Mouse (Mus musculus): Measurements from ENCODE around the gene Fgd4. TPM values are rescaled to one million over a fixed set of nuclear protein-coding genes. Genes with fewer than 3 reads are reported as not detected.
"Not testable (repeated sequence)": the region's sequence is repeated elsewhere in the genome, so short reads cannot be mapped to it uniquely, and the experiment has no call there.

Gene Fgd4
- total RNA-seq, 2 experiments from 2014 or later, result 48.1 to 50.0 TPM

DNA sequence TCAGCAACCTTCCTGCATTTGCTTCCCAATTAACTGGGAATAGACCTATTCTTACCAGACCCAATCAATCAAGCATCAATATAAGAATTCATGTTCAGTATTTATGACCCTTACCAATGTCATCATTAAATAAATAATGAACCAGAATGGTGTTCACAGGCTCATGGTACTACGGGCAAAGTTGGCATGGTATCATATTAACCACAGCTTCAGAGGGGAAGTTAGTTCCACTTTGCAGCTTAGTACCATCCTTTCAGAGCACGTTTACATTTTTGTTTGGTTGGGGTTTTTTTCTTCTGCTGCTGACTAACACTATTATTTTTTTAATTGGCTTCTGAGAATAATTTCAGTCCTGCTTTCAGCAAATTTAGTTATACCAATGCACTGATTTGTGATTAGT, 51.2 kb downstream of the Fgd4 start:
- intact Hi-C loops (cut with DNase I), result no loop called here
- no peak for DNase-seq (ENCODE audit: low spot score)

DNA sequence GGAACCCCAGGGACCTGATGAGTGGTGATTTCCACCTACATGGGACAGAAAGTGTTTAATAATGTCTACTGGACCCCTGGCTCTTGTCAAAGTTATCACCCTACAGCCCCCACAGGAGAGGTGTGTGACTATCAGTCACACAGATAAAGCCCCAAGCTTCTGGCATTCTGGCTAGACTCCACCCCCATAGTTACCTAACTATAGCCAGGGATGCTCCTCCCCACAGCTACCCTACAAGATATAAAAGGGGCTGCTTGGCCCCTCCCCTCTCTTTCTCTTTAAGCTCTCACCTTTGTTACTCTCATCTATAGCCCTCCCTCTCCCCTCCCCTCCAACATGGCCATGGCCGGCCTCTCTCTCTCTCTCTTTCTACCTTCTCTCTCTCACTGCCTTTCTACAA, 53.7 kb downstream of the Fgd4 start:
- DNase-seq (ENCODE audit: low spot score), result no peak
- intact Hi-C loops (cut with DNase I), result no loop called here

DNA sequence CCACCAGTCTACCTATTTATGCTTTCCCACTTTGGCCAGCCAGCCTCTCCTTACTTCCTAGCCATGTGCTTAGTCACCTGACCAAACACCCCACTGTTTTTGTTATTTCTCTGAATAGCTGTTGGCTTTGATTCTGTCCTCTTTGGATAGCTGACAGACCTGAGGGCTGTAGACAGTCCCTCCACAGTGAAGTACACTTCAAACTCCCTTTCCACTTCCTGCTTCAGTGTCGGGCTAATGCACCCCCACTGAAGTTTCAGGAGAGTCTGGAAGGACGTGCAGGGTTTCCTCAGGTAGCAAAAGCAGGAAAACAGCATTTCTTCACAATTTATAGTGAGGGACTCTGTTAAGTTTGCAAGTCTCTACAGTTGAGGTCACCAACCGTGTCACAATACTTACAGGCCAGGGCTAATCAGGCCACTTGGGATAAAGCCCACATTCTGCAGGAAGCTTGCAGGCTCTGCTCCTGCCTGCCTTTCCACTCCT, 57.4 kb downstream of the Fgd4 start:
- intact Hi-C loops (cut with DNase I), result no loop called here
- no peak for DNase-seq (ENCODE audit: low spot score)

DNA sequence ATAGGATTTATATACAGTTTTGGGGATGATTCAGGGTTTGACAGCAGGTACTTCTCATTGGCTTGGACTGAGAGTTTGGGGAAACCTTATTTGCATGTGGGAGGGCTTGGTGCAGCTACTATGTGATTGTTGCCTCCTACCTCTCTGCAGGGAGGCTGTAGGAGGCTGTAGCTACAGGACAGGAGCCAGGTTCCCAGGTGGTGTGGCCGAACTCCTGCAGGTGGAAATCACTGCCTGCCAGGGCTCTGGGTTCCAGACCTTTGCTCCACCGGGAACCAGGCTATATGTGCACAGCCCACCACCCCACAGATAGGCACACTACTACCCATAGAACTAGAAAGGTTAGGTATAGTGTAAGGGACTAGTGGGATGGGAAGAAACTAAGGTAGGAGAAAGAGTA, 61.0 kb downstream of the Fgd4 start:
- intact Hi-C loops (cut with DNase I); DNase-seq (ENCODE audit: low spot score): not testable (repeated sequence)

DNA sequence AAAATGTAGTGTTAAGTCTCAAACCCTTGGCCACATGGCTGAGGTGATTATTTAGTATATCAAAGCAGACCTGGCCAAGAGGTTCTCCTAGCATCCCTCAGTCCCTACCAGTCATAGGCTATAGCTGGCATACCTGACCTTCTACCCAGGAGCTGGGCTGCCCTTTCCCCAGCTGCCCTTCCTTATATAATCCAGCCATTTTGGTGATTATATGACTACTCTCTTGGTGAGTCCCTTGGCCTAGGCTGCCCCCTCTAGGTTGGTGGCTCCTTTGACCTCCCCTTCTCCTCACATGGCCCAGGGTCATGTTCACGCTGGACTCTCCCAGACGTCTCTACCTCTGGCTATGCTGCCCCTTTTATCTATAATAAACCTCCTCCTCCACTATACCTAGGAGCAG, 65.1 kb downstream of the Fgd4 start:
- DNase-seq (ENCODE audit: low spot score), result no peak
- intact Hi-C loops (cut with DNase I), result no loop called here

DNA sequence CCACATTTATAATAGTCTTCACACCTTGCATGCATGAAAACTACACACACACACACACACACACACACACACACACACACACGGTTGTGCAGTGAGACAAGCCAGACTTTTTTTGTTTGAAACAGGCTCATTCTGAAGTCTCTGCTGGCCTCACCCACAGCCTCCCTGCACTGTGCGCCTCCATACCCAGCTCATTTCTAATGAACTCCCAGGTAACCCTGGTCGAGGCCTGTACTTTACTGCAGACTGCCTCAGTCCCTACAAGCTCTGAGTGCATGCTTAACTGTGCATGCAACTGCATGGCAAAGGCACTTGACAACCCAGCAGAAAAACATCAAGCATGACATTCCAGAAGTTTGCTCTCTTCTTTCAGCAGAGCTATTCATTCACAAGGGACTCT, 72.3 kb downstream of the Fgd4 start:
- DNase-seq (ENCODE audit: low spot score), result no peak
- intact Hi-C loops (cut with DNase I), result no loop called here

DNA sequence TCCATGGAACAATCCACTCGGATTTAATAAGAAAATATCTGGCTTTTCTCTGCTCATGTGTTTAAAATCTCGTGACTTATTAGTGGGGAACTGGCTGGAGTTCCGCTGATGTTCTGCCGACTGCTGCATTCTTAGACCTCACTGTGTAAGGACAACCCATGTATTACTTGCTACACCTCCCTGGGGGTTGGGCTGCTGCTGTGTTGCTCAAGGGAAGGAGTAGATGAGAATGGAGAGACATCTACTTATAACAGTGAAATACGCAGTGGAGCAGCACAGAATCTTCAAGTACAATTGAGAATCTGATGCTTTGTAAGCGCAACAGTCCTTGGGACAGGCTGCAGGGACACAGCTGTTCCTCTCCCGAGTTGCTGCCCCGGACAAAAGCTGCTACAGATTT, 73.1 kb downstream of the Fgd4 start:
- DNase-seq (ENCODE audit: low spot score), result peak; percentile 37
- intact Hi-C loops (cut with DNase I), result no loop called here

DNA sequence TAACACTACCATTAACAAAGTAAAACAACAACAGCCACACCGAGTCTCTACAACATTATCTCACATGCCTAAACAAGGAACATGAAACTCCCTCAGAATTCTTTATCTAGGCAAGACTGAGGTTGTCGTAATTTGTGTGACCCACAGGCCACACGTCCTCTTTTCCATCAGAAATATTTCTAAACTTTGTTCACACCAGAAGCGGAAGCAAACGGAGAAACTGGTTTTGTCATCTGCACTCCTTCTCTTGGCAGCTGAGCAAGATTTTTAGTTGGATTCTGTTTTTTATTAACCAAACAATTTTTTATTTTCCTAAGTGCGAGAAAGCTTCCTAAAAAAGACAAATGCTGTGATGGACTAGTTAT, 73.6 kb downstream of the Fgd4 start:
- intact Hi-C loops (cut with DNase I), result no loop called here
- DNase-seq (ENCODE audit: low spot score), result no peak

DNA sequence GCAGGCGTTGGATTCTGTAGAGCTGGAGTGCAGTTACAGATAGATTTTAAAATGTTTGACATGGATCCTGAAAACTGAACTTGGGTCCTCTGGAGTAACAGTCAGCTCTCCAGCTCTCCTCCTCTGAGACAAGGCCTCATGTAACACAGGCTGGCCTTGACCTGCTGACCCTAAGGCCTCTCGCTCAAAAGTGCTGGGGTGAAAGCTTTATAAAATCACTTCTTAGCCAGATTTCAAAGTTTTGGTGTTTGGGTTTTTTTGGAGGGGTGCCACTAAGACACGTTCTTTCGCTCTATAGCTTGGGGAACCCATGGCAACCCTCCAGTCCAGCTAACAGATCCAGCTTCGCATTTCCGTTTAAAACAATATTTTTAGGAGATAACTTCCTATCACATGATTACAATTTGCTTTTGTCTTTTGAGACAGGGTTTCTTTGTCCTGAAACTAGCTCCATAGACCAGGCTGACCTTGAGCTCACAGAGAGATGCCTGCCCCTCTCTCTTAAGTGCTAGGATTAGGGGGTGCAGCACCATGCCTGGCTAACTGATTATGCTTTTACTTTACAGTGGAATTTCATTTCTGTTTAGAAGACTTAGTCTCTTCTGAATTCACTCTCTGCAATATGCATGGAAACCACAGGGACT, 74.1 kb downstream of the Fgd4 start:
- DNase-seq (ENCODE audit: low spot score), result no peak
- intact Hi-C loops (cut with DNase I), result no loop called here

DNA sequence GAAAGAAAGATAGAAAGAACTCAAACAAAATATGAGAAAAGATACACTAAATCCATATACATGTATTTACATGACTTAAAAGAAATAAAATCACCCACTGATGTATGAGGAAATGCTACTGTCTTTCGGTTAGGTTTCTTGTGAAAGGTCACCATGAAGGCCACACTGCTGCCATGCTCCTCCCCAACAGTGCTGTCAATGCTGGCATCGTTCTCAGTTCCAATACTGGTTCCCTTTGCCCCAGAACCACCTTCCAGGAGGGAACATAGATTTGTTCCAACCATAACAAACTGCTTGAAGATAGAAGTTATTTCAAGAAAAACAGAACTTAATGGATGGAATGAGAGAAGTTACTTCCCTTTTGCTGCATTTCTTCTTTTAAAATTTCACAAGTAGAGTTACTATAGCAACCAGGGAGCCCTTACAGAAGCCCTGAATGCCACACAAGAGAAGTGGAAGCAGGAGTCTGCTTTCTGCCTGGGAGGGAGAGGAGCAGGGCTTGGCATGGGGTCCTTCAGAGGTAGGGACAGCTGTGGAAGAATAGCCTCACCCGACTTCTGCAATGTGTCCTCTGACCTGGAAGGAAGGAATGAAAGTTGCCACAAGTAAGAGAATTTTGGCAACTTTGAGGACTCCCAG, 75.0 kb downstream of the Fgd4 start:
- no peak for DNase-seq (ENCODE audit: low spot score)
- intact Hi-C loops (cut with DNase I), result no loop called here

DNA sequence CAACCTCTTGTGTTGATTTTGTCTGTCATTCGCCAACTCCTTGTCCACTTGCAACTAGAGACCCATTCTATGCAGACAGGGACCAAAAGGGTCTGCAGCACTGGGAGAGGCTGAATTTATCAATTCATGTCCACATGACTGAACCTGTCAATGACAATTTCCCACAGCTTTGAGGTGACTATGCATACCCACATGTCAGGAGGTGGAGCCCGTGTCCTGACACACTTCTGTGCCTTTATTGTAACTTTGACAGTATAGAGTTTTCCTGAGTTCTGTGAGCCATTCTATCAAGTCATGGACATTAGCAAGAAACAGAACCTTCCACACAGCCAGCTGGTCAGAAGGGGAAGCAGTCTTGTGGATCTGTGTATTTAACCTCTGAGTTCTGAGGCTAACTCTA, 76.7 kb downstream of the Fgd4 start:
- intact Hi-C loops (cut with DNase I), result no loop called here
- DNase-seq (ENCODE audit: low spot score), result no peak

DNA sequence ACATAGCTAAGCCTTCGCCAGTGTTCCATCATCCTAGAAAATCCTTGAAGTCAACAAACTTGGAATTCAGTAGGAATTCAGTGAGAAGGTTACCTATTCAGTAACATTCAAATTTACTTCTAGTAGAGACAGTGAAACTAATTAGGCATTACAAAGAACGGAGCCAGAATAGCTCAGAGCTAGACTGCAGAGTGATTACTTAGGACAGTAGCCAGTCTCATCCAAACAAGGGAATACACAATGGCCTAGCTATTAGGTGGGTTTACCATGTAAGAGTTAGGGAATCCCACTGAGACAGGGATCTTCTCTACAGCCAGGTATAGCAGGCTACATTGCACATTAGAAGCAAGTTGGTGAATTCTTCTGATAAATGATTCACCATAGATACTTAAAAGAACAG, 77.5 kb downstream of the Fgd4 start:
- intact Hi-C loops (cut with DNase I); DNase-seq (ENCODE audit: low spot score): not testable (repeated sequence)

DNA sequence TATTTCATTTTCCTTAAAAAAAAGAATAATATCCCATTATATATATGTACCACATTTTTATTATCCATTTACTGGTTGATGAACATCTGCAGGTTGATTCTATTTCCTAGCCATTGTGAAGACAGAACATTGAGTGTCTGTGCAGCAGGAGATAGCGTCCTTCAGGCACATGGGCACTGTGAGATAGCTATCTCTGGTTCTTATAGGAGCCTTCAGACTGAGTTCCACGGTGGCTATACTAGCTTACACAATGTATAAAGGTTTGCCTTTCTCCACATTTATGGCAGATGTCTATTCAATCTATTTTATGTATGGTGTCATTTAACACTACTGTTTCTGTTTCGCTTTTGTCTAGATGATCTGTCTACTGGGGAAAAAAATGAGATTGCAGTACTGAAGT, 98.9 kb downstream of the Fgd4 start:
- DNase-seq (ENCODE audit: low spot score), result no peak
- intact Hi-C loops (cut with DNase I), result loop anchor here (10.0 kb wide), 1 partner anchor 937 kb away; no protein-coding TSS in a partner anchor

DNA sequence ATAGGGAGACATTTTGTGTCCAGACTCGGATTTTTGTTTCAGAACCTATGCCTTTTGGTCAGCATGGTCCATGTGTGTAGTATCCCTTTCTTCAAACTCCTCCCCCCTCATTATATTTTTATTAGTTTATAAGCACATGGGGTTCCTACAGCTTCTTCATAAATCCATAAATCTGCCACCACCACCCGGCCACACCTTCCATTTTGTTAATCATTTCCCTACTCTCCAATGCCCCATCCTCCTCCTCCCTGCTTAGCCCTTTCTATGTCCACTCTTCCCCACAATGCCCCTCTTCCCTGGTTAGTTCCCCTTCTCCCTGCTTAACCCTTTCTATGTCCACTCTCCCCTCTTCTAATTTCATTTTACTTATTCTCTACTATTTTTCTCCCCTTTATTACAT, 99.4 kb downstream of the Fgd4 start:
- intact Hi-C loops (cut with DNase I), result loop anchor here (10.0 kb wide), 1 partner anchor 936 kb away; no protein-coding TSS in a partner anchor
- DNase-seq (ENCODE audit: low spot score), result no peak

DNA sequence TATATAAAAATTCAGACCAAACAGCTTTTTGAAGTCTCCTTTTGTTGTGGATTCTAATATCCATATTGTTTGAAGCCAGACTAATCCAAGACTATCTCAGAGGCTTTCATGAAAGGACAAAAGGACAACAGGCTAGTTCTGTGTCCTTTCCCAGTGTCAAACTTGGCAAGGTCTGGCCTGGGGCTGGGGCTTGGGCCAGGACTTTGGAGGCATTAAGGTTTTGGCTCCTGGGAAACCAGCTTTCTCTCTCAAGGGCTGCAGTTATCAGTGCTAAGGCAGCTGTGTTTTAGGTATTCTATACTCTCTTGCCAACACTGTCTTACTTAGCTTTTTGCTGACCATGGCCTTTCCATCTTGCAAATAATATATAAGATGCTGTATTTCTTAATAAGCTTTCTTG, 101.6 kb downstream of the Fgd4 start:
- intact Hi-C loops (cut with DNase I), result no loop called here

DNA sequence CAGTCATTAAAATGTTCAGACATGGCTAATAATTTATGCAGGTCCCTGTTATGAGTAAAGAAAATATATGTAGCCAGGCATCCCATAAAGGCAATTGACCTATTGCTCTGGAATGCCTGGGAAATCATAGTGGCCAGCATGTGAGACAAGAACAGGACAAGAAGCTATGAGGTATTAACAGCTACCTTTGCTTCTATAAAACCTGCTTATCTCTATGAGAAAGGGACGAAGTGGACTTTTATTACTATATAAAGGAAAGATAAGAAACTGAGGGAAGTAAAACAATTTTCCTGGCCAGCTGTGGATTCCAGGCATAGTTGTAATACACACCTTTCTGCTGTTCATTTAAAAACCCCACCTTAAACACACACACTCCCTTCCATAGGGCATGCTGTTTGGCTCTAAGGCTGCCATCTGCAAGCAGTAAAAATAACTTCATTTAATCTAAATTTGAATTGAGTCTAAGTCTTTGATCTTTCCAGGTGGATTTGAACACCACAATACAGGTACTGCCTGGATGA, 114.8 kb downstream of the Fgd4 start:
- intact Hi-C loops (cut with DNase I), result no loop called here

More for the DNA sequence above, 101.6 kb downstream of the Fgd4 start:
- DNase-seq (ENCODE audit: low spot score), result peak; percentile 24

DNA sequence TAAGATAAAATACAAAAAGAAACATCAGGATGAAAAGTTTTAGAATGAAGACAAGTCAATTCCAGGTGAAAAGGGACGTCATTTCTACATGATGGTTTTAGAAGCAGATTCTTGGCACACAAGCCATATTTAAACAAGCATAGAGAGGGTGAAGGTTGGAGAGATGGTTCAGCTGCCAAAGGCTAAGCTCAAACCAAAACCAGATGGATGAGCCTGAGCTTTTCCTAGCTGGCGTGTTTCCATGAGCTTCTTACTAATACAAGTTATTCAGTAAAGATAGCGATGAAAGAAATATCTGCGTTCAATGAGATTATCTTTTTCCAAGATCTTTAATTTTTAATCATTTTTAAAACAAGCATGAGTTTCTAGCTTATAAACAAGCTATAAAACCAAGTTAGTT, 115.7 kb downstream of the Fgd4 start:
- DNase-seq (ENCODE audit: low spot score), result no peak
- intact Hi-C loops (cut with DNase I), result no loop called here

More for the DNA sequence above, 114.8 kb downstream of the Fgd4 start:
- no peak for DNase-seq (ENCODE audit: low spot score)

DNA sequence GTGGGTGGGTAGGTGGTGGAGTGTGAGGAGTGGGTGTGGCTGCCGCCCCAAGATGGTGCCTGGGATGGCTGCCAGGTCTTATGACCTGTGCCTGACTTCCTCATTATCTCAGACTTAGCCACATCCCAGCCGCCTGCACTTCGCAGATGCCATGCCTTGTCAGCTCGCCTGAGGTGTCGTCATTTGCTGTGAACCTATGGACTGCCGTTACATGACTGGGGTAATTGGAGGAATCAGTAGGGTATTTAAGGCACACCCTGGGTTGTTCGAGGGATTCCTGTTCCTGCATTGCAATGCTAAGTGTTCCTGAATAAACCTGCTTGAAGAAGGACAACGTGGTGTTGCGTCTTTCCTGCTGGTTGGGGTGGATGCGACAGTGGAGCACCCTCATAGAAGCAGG, 126.9 kb downstream of the Fgd4 start:
- intact Hi-C loops (cut with DNase I); DNase-seq (ENCODE audit: low spot score): not testable (repeated sequence)

DNA sequence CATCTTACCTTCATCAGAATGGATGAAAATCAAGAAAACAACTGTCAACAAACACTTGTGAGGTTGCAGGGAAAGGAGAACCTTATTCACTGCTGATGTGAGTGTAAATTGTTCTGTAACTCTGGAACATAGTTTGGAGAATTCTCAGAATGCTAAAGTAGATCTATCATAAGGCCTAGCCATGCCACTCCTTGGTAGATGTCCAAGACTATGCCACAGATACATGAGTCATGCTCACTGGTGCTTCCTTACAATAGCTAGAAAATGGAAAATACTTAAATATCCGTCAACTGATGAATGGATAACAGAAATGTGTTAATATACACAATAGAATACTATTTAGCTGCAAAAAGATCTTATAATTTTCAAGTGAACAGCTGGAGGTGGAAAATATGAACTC, 150.3 kb downstream of the Fgd4 start:
- DNase-seq (ENCODE audit: low spot score), result no peak
- intact Hi-C loops (cut with DNase I), result no loop called here

DNA sequence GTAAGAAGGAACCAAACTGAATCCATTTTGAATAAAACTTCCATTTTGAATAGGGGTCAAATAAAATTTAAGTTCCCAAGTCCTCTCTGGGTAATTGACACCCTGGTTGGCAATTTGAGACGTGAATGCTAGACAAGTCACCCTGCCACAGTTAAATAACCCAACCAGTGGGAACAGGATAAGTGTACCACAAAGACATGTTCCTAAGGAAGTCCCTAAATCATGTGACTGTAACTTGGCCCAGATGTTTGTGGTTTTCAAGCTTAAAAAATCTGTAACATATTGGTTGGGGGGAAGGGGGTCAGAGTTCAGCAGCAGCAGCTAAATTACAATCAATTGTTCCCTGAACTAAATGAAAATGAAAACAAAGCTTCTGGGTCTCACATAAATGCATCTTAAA, 161.9 kb downstream of the Fgd4 start:
- intact Hi-C loops (cut with DNase I), result no loop called here
- DNase-seq (ENCODE audit: low spot score), result no peak

DNA sequence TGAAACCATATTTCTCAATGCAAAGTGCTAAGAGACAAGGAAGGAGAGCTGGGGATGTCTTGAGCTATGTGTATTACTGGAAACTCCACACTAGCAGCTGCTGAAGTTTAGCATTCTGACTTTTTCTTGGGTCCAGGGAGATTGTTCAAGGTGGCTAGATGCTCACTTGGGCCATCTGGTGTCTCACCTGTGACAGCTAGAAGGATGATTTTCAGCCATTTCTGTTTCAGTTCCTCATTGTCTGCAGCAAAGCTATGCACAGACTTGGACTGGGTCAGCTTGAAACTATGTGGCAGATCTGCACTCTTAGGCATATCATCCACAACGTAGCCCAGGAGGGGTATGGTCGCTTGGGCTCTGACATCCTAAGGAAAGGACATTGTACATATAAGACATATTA, 177.9 kb downstream of the Fgd4 start:
- no peak for DNase-seq (ENCODE audit: low spot score)
- intact Hi-C loops (cut with DNase I), result no loop called here

DNA sequence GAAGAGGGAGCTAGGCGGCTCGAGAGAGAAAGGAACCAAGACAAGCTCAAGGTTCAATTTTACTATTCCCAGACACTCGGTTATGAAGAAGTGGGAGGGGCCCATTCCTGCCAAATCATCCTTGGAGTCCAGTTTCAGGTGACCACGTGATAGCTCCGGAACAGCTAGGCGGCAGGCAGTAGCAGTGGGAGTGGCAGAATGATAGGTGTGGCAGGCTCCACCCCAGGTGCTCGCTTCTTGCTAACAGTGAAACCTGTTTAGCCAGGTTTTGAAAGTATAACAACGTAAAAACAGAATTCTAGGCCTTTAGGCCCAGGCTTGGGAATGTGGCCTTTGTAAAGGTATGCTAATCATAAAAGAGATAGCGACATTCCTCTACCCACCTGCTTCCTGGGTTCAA, 233.1 kb downstream of the Fgd4 start:
- intact Hi-C loops (cut with DNase I); DNase-seq (ENCODE audit: low spot score): not testable (repeated sequence)
